Mouse (Mus musculus): Measurements from ENCODE around the gene Krt8. TPM values are rescaled to one million over a fixed set of nuclear protein-coding genes. Genes with fewer than 3 reads are reported as not detected.

Krt8 gene
- not detected in 2 replicates for polyA plus RNA-seq (2012; ENCODE audit: insufficient read depth, low replicate concordance)

GRCm38 (mm10) chr15:102004189-102004588 lies at the start of gene Krt8:
Gene Krt8, minus strand, starts transcription at chr15:102004482.
- Histone ChIP-seq H3K9me3 (no peaks in the 10 kb centered on the region), H3K4me1 (peaks cover 7% of the 10 kb centered on the region), H3K27me3 (replicated peaks) (peaks cover 84% of the 10 kb centered on the region), H3K4me3 (replicated peaks) (no peak within 1 kb of the TSS), H3K36me3 (replicated peaks; ENCODE audit: low read length) (no peaks in the 10 kb centered on the region)
- TF ChIP-seq FLI1 (IDR thresholded peaks at IDR 0.05; ENCODE audit: low read length): no peak

DNA sequence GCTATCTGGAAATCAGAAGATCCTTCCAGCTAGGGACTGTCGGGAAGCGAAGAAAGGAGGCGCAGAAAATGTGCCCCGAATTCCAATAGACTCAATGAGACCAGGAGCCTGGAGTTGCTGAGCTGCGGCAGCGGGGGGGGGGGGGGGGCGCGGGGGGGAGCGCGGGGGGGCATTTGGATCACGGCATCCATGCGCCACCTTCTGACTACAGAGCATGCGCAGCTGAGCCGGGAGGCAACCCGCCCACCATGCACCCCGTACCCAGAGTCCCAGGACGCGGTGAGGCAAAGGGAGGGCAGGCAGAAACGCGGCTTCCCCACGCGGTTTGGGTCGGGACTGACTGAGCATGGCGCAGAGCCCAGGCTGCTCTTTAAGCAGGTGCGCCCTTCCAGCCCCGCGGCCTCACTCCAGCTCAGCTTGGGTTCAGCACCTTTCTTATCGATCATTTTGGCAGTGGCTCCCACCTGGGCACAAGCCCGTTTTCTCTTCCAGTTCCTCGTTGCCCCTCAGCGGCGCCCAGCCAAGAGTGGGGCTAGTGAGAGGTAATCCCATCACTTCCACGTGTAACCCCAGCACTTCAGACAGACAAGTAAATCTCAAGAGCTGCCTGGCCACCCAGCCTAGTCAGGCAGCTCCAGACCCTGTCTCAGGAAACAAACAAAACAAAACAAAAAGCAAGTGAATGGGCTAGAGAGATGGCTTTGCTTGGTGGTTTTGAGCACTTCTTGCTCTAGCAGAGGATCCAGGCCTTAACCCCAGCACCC lies 47.8 kb upstream of the Krt8 start:
- Histone ChIP-seq H3K4me1 (peaks cover 5% of the 10 kb centered on the region), H3K27me3 (replicated peaks) (peaks cover 56% of the 10 kb centered on the region), H3K9me3 (peaks cover 4% of the 10 kb centered on the region; the same call in 1 of the 2 replicates), H3K4me3 (replicated peaks) (peak overlapping the region; percentile 87), H3K36me3 (replicated peaks; ENCODE audit: low read length) (no peaks in the 10 kb centered on the region)
- TF ChIP-seq GATA1 (IDR thresholded peaks at IDR 0.05; ENCODE audit: borderline replicate concordance, low read length) (no peak), FLI1 (IDR thresholded peaks at IDR 0.05; ENCODE audit: low read length) (no peak)

DNA sequence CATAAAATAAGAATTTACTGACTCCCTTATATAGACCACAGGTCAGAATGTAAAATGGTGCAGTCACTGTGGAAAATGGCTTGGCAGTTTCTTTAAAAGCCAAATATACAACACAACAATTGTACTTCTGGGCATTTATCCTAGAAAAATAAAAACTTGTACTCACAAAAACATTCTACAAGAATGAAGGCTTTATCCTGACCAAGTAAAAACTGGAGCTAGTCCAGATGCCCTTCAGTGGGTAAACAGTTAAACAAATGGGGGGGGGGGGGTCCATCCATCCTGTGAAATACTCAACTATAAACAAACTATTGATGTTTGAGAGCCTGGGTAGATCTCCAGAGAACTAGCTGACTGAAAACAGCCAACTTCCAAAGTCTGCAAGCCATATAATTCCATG lies 45.6 kb upstream of the Krt8 start:
- H3K9me3 ChIP-seq: peaks cover 4% of the 10 kb centered on the region; the same call in 1 of the 2 replicates
- H3K4me1 ChIP-seq: peaks cover 5% of the 10 kb centered on the region
- no peak overlapping the region for H3K4me3 ChIP-seq (replicated peaks)
- no peaks in the 10 kb centered on the region for H3K36me3 ChIP-seq (replicated peaks; ENCODE audit: low read length)
- no peak for TF ChIP-seq GATA1 (IDR thresholded peaks at IDR 0.05; ENCODE audit: borderline replicate concordance, low read length)
- no peak for TF ChIP-seq FLI1 (IDR thresholded peaks at IDR 0.05; ENCODE audit: low read length)
- peaks cover 45% of the 10 kb centered on the region for H3K27me3 ChIP-seq (replicated peaks)

- TF ChIP-seq FLI1 (IDR thresholded peaks at IDR 0.05; ENCODE audit: low read length): no peak
- no peak for TF ChIP-seq GATA1 (IDR thresholded peaks at IDR 0.05; ENCODE audit: borderline replicate concordance, low read length)
- Histone ChIP-seq H3K9me3 (no peaks in the 10 kb centered on the region), H3K36me3 (replicated peaks; ENCODE audit: low read length) (no peaks in the 10 kb centered on the region), H3K4me3 (replicated peaks) (no peak overlapping the region), H3K4me1 (peaks cover 5% of the 10 kb centered on the region), H3K27me3 (replicated peaks) (peaks cover 43% of the 10 kb centered on the region)
Measured at GRCm38 (mm10) chr15:102048006-102048405, 43.7 kb upstream of the Krt8 start.

DNA sequence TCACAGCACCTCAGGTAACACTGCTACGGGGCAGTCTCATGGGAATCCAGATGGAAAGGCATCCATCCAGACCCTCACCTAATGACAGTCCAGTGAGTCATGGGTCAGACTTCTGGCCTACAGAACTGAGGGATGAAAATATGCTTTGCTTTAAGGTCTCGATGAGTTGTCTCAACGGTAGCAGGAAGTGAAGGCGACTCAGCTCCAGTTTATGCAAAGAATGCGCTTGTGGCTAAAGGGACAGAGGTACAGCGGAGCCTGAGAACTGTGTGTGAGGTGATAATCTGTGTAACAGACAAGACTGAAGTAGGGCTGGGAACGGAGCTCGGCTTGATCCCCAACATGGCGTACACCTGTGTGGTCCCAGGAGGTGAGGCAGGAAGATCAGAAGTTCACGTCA lies 41.4 kb upstream of the Krt8 start:
- Histone ChIP-seq H3K9me3 (no peaks in the 10 kb centered on the region), H3K36me3 (replicated peaks; ENCODE audit: low read length) (no peaks in the 10 kb centered on the region), H3K27me3 (replicated peaks) (peaks cover 32% of the 10 kb centered on the region), H3K4me3 (replicated peaks) (no peak overlapping the region), H3K4me1 (no peaks in the 10 kb centered on the region)
- TF ChIP-seq GATA1 (IDR thresholded peaks at IDR 0.05; ENCODE audit: borderline replicate concordance, low read length): no peak
- no peak for TF ChIP-seq FLI1 (IDR thresholded peaks at IDR 0.05; ENCODE audit: low read length)

DNA sequence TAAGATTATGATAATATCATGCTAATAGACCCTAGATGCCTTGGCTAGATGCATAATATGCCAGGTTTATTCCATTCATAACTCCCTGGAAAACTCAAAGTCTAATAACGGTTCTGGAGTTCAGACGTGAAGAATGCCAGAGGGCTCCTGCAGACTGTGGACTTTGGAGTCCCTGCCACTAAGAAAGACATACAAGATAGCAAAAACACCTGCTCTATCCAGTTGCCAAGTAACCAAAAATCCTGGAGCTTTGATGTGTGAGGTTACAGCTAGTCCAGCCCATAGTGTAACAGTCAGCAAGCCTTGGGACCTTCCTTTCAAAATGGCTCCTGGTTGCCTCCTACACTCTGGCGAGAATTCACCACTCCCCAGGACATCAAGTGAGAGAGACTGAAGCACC lies 40.5 kb upstream of the Krt8 start:
- H3K9me3 ChIP-seq: no peaks in the 10 kb centered on the region
- peaks cover 36% of the 10 kb centered on the region for H3K27me3 ChIP-seq (replicated peaks)
- no peak overlapping the region for H3K4me3 ChIP-seq (replicated peaks)
- no peaks in the 10 kb centered on the region for H3K4me1 ChIP-seq
- TF ChIP-seq FLI1 (IDR thresholded peaks at IDR 0.05; ENCODE audit: low read length) (no peak), GATA1 (IDR thresholded peaks at IDR 0.05; ENCODE audit: borderline replicate concordance, low read length) (no peak)
- H3K36me3 ChIP-seq (replicated peaks; ENCODE audit: low read length): no peaks in the 10 kb centered on the region

DNA sequence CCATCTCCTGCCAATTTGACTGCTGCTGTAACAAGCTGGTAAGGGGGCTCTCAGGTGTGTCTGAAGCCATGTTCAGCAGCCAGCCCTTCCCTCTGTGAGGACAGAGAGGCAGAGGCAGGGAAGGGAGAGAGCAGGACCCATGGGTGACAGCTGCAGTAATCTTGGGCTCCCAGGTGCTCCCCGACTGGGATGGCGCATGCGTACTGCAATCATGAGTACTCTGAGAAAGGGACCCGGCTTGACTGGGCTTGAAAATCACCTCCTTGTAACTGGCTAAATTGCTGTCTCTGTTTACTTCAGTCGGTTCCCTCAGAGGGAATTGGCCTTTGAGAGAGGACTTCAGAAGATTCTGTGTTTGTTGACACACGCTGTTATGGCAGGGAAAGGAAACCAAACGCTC lies 37.7 kb upstream of the Krt8 start:
- Histone ChIP-seq H3K27me3 (replicated peaks) (peaks cover 44% of the 10 kb centered on the region), H3K36me3 (replicated peaks; ENCODE audit: low read length) (no peaks in the 10 kb centered on the region), H3K9me3 (no peaks in the 10 kb centered on the region), H3K4me1 (peaks cover 5% of the 10 kb centered on the region), H3K4me3 (replicated peaks) (no peak overlapping the region)
- no peak for TF ChIP-seq FLI1 (IDR thresholded peaks at IDR 0.05; ENCODE audit: low read length)
- TF ChIP-seq GATA1 (IDR thresholded peaks at IDR 0.05; ENCODE audit: borderline replicate concordance, low read length): no peak

GRCm38 (mm10) chr15:102040277-102040676 lies 36.0 kb upstream of the Krt8 start:
- Histone ChIP-seq H3K4me3 (replicated peaks) (no peak overlapping the region), H3K9me3 (no peaks in the 10 kb centered on the region), H3K27me3 (replicated peaks) (peaks cover 41% of the 10 kb centered on the region), H3K4me1 (peaks cover 5% of the 10 kb centered on the region), H3K36me3 (replicated peaks; ENCODE audit: low read length) (no peaks in the 10 kb centered on the region)
- TF ChIP-seq GATA1 (IDR thresholded peaks at IDR 0.05; ENCODE audit: borderline replicate concordance, low read length) (no peak), FLI1 (IDR thresholded peaks at IDR 0.05; ENCODE audit: low read length) (no peak)

DNA sequence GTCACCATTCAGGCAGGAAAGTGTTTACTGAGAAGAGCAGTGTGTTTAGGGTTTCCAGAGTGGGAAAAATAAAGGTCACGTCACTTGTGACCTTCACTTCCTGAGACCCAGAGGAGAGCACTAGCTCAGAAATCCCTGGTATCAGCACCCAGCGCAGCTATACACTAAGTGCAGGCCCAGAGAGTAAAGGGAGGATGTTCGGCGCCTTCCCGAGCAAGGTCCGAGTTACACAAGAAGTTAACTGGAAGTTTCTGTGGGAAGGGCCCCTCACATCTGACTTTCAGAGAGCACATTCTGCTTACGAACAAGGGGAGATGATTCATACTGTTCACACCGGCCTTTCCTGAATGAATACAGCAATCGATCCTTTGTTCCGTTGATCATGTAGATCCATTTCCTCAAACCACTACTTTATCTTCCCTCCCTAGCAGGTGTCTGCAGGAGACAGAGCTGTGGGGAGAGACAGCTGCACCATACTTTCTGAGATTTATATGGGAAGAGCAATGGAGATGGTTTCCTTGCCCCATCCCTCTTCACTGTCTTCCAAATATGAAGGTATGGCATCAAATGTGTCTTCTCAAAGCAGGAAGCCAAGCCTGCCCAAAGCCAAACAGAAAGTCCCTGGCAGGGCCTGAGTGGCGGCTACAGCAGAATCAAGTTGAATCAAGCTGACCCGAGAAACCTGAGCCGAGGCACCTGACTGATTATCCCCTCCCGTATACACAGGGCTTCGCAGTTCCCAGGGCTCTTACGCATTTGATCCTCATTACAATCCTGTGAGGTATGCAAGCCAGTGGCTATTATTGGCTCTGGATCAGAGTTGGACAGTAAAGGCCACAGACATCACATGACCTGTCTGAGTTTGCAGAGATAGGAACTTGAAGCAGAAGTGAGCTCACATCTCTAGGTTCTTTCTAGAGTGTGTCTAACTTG lies 30.1 kb upstream of the Krt8 start:
- peaks cover 60% of the 10 kb centered on the region for H3K27me3 ChIP-seq (replicated peaks)
- no peaks in the 10 kb centered on the region for H3K9me3 ChIP-seq
- no peak for TF ChIP-seq FLI1 (IDR thresholded peaks at IDR 0.05; ENCODE audit: low read length)
- no peak for TF ChIP-seq GATA1 (IDR thresholded peaks at IDR 0.05; ENCODE audit: borderline replicate concordance, low read length)
- peaks cover 5% of the 10 kb centered on the region for H3K4me1 ChIP-seq
- no peak overlapping the region for H3K4me3 ChIP-seq (replicated peaks)
- no peaks in the 10 kb centered on the region for H3K36me3 ChIP-seq (replicated peaks; ENCODE audit: low read length)

DNA sequence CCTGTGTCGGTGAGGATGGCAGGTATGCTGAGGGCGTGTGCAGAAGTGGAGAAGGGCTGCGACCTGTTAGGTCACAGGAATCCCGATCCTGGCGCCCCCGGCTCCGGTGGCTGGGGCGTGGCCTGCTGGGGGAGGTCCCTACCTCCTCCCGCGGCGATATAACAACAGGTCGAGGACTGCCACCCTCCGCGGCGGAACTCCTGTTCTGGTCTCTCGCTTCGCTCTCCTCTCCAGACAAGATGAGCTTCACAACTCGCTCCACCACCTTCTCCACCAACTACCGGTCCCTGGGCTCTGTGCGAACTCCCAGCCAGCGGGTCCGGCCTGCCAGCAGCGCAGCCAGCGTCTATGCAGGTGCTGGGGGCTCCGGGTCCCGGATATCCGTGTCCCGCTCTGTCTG lies 23.8 kb upstream of the Krt8 start, which contains the start of gene Krt18:
Gene Krt18 (plus strand): TSS at position 141 of the 400 bp plus-strand sequence.
- peak within 1 kb of the TSS; percentile 19 for H3K4me3 ChIP-seq (replicated peaks)
- H3K36me3 ChIP-seq (replicated peaks; ENCODE audit: low read length): no peaks in the 10 kb centered on the region
- H3K4me1 ChIP-seq: peaks cover 15% of the 10 kb centered on the region
- H3K9me3 ChIP-seq: no peaks in the 10 kb centered on the region
- TF ChIP-seq FLI1 (IDR thresholded peaks at IDR 0.05; ENCODE audit: low read length): no peak
- TF ChIP-seq GATA1 (IDR thresholded peaks at IDR 0.05; ENCODE audit: borderline replicate concordance, low read length): no peak
- H3K27me3 ChIP-seq (replicated peaks): peaks cover 85% of the 10 kb centered on the region

Measured in megakaryocyte, embryonic 14.5 days (primary cell).